Mouse (Mus musculus): ENCODE data around the gene Polr3e.

- no peak for TF ChIP-seq CTCF (IDR thresholded peaks at IDR 0.05; ENCODE audit: low read depth)
- no peak for TF ChIP-seq EP300 (IDR thresholded peaks at IDR 0.05; ENCODE audit: low read depth)
Observed at GRCm38 (mm10) chr7:120881451-120881850, 36.1 kb upstream of the Polr3e start.

All from liver, postnatal 0 days (tissue).